Mouse (Mus musculus) forebrain, embryonic 10.5 days (tissue): ENCODE data around the gene Hccs. TPM values are rescaled to one million over a fixed set of nuclear protein-coding genes. Genes with fewer than 3 reads are reported as not detected.

Experiments
- DNase-seq: peaks from one replicate; pipeline ENCODE4 v3.0.0-alpha.2; 2017; ENCODE audit warnings: low spot score; ENCODE audit errors: extremely low spot score
- H3K27ac ChIP-seq: fragments of 300-500 bp; sonication (generic); 2 replicates; pipeline ENCODE4 v1.5.1; 2016; ENCODE audit warnings: mild to moderate bottlenecking
- H3K27me3 ChIP-seq: fragments of 300-500 bp; sonication (generic); 2 replicates; pipeline ENCODE4 v1.6.1; 2016; ENCODE audit warnings: mild to moderate bottlenecking; ENCODE audit not compliant: poor library complexity, severe bottlenecking
- H3K36me3 ChIP-seq: fragments of 300-500 bp; sonication (generic); replicated peaks from 2 replicates; pipeline ENCODE4 v1.6.1; 2016; ENCODE audit warnings: mild to moderate bottlenecking, moderate library complexity
- H3K4me1 ChIP-seq: fragments of 300-500 bp; sonication (generic); 2 replicates; pipeline ENCODE4 v1.6.1; 2016
- H3K4me3 ChIP-seq: fragments of 300-500 bp; sonication (generic); 2 replicates; pipeline ENCODE4 v1.5.1; 2016; ENCODE audit warnings: mild to moderate bottlenecking, moderate library complexity
- H3K9me3 ChIP-seq: fragments of 300-500 bp; sonication (generic); 2 replicates; pipeline ENCODE4 v1.6.1; 2016; ENCODE audit warnings: mild to moderate bottlenecking, moderate library complexity
- WGBS: fragments of 180-500 bp; shearing (Covaris S2); methylation state at CpG from one replicate; pipeline ENCODE4 v1.1.7; 2016; 5-methylcytosine and 5-hydroxymethylcytosine counted together
- polyA plus RNA-seq: library from polyadenylated mRNA; unstranded; fragments of >200 nt; fragmentation: Nextera tagmentation; extraction: Ambion mirVana; gene quantifications from 2 replicates; pipeline ENCODE4 v1.2.1, GENCODE M21; 2016

The Hccs gene
- polyA plus RNA-seq, 1 experiment from 2014 or later: 39.2 TPM

- H3K4me3 ChIP-seq: no peak overlapping the region
- no peaks in the 10 kb centered on the region for H3K36me3 ChIP-seq
- H3K4me1 ChIP-seq: no peaks in the 10 kb centered on the region
- H3K9me3 ChIP-seq: no peaks in the 10 kb centered on the region
- 79% methylated on average over 8 of the region's 8 CpGs for WGBS
- DNase-seq: no peak
- no peak overlapping the region for H3K27ac ChIP-seq
- peaks cover 100% of the 10 kb centered on the region for H3K27me3 ChIP-seq
Observed at GRCm38 (mm10) chrX:169263433-169264172, 56.6 kb downstream of the Hccs start.

DNA sequence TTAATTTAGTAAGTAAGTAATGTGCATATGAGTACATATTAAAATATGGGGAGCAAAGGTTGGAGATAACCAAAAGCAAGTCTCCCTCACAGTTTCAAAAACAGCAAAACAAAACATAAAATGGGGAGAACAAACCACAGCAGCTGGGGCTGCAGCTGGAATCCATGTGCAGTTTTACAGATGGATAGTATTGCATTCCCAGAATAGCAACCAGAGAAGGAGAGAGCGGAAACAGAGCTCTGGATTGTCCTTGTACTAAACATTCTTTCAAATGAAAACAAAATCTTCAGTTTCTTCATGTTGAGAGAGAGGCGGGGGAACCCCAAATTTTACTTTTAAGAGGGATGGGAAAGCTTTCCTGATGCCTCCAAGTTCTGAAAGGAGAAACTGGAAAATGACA, 58.0 kb downstream of the Hccs start:
- H3K4me1 ChIP-seq: no peaks in the 10 kb centered on the region

DNA sequence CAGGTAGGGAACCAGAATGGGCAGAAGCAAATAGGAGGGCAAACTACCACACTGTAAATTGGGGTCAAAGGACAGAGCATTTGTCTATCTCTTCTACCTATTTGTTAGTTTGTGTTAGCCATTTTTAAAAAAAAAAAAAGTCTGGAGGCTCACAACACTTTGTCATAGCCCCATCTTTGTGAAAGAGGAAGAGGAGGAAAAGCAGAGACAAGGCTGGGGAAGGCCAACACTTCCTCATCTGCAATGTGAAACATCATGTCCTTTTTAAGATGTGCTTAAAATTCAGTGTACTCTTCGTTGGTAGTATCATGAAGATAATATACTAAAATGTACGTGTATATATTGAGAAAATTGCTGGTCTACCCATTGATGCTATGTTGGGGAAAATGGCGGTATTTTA, 59.1 kb downstream of the Hccs start:
- H3K27me3 ChIP-seq: peaks cover 98% of the 10 kb centered on the region
- H3K4me3 ChIP-seq: no peak overlapping the region
- H3K9me3 ChIP-seq: no peaks in the 10 kb centered on the region
- H3K27ac ChIP-seq: no peak overlapping the region
- DNase-seq: no peak
- H3K4me1 ChIP-seq: no peaks in the 10 kb centered on the region
- H3K36me3 ChIP-seq: no peaks in the 10 kb centered on the region
- 82% methylated on average over 3 of the region's 3 CpGs for WGBS

More for the DNA sequence above, 58.0 kb downstream of the Hccs start:
- Histone ChIP-seq H3K27me3 (peaks cover 99% of the 10 kb centered on the region), H3K27ac (no peak overlapping the region), H3K36me3 (no peaks in the 10 kb centered on the region), H3K4me3 (no peak overlapping the region), H3K9me3 (no peaks in the 10 kb centered on the region)
- no peak for DNase-seq
- WGBS: 66% methylated on average over 2 of the region's 2 CpGs

GRCm38 (mm10) chrX:169256741-169257140, 63.4 kb downstream of the Hccs start:
- Histone ChIP-seq H3K9me3 (no peaks in the 10 kb centered on the region), H3K4me1 (no peaks in the 10 kb centered on the region), H3K4me3 (no peak overlapping the region), H3K27ac (no peak overlapping the region), H3K27me3 (peaks cover 82% of the 10 kb centered on the region), H3K36me3 (no peaks in the 10 kb centered on the region)
- no peak for DNase-seq

- WGBS: 89% methylated on average over 1 of the region's 1 CpGs
- DNase-seq: no peak
- Histone ChIP-seq H3K4me1 (no peaks in the 10 kb centered on the region), H3K9me3 (no peaks in the 10 kb centered on the region), H3K27ac (no peak overlapping the region), H3K36me3 (no peaks in the 10 kb centered on the region), H3K27me3 (peaks cover 74% of the 10 kb centered on the region), H3K4me3 (no peak overlapping the region)
Observed at GRCm38 (mm10) chrX:169255915-169256314, 64.3 kb downstream of the Hccs start.

- H3K9me3 ChIP-seq: no peaks in the 10 kb centered on the region
- H3K4me1 ChIP-seq: no peaks in the 10 kb centered on the region
- H3K27me3 ChIP-seq: peaks cover 84% of the 10 kb centered on the region
- H3K27ac ChIP-seq: no peak overlapping the region
- DNase-seq: no peak
- WGBS: 81% methylated on average over 3 of the region's 3 CpGs
- H3K4me3 ChIP-seq: no peak overlapping the region
- H3K36me3 ChIP-seq: no peaks in the 10 kb centered on the region
Observed at GRCm38 (mm10) chrX:169222357-169223062, 97.7 kb downstream of the Hccs start.

- peaks cover 90% of the 10 kb centered on the region for H3K27me3 ChIP-seq
Observed at GRCm38 (mm10) chrX:169220064-169220463, 100.1 kb downstream of the Hccs start.

DNA sequence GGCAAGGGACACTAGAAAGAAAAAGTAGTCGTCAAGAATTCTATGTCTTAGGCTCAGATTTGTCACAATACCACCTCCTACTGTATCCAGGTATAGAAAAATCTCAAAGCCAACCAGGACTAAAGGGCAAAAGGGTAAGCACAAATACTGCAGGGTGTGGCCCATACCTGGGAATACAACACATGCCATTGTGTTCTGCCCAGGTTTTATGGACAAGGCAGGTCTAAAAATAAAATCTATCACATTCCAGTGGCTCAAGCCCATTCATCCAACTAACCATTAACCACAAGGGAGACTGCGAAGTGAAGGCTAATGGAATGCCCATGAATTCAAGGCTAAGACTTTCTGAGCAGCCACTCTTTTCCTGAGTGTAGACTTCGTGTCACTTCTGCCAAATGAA, 110.2 kb downstream of the Hccs start:
- no peak for DNase-seq
- Histone ChIP-seq H3K4me1 (no peaks in the 10 kb centered on the region), H3K9me3 (no peaks in the 10 kb centered on the region), H3K36me3 (no peaks in the 10 kb centered on the region), H3K27me3 (peaks cover 90% of the 10 kb centered on the region), H3K4me3 (no peak overlapping the region), H3K27ac (no peak overlapping the region)
- WGBS: 75% methylated on average over 3 of the region's 3 CpGs

More at GRCm38 (mm10) chrX:169220064-169220463, 100.1 kb downstream of the Hccs start:
- Histone ChIP-seq H3K36me3 (no peaks in the 10 kb centered on the region), H3K9me3 (no peaks in the 10 kb centered on the region), H3K4me1 (no peaks in the 10 kb centered on the region), H3K27ac (no peak overlapping the region), H3K4me3 (no peak overlapping the region)
- WGBS: 72% methylated on average over 8 of the region's 8 CpGs
- no peak for DNase-seq

Other genes with a start within 250 kb of the Hccs start
- not detected in 2 replicates for gene Amelx, start 133.2 kb downstream of the Hccs start, polyA plus RNA-seq